Mouse (Mus musculus): ENCODE data around the gene Stx12. TPM values are rescaled to one million over a fixed set of nuclear protein-coding genes. Genes with fewer than 3 reads are reported as not detected.

Gene Stx12
- total and polyA plus RNA-seq, 2 experiments from 2014 or later = 48.5 to 59.7 TPM

DNA sequence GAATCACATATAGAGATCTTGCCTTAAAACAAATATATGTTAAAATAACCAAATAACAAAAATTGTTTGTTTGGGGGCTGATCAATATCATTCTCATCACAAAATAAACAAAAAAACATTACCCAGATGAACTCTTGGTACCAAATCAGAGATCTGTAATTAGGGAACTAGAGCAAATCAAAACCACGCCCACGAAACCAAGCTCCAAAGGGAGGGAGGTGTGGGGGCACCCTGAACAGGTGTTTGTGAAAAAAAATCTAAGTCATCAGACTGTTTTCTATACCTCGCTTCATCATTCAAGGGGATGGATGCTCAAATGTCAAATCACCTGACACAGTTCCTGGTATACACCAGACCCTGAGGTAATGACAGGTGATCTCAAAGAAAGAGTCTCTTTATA lies 42.8 kb downstream of the Stx12 start:
- Histone ChIP-seq H3K9me3 (replicated peaks; ENCODE audit: control insufficient read depth, low read length) (no peaks in the 10 kb centered on the region), H3K9ac (replicated peaks; ENCODE audit: low read depth, low read length) (no peak overlapping the region), H3K4me1 (ENCODE audit: control insufficient read depth, insufficient read depth) (peaks cover 14% of the 10 kb centered on the region), H3K4me3 (ENCODE audit: low read depth, low read length) (peak overlapping the region; percentile 81; the same call in 1 of the 2 replicates), H3K4me2 (ENCODE audit: low read depth, low read length) (peak overlapping the region; percentile 98), H3K27me3 (ENCODE audit: control insufficient read depth, insufficient read depth, low read length) (no peaks in the 10 kb centered on the region), H3K27ac (ENCODE audit: low read depth) (no peak overlapping the region), H3K36me3 (replicated peaks; ENCODE audit: control insufficient read depth, insufficient read depth, low read length) (peaks cover 38% of the 10 kb centered on the region)
- TF ChIP-seq EP300 (IDR thresholded peaks at IDR 0.05; ENCODE audit: low read depth) (no peak), CTCF (IDR thresholded peaks at IDR 0.05; ENCODE audit: low read depth) (no peak)
- ATAC-seq (ENCODE audit: insufficient read depth, low read depth) (no peak), DNase-seq (ENCODE audit: low spot score) (no peak)
- 87% methylated on average over 3 of the region's 3 CpGs for WGBS

DNA sequence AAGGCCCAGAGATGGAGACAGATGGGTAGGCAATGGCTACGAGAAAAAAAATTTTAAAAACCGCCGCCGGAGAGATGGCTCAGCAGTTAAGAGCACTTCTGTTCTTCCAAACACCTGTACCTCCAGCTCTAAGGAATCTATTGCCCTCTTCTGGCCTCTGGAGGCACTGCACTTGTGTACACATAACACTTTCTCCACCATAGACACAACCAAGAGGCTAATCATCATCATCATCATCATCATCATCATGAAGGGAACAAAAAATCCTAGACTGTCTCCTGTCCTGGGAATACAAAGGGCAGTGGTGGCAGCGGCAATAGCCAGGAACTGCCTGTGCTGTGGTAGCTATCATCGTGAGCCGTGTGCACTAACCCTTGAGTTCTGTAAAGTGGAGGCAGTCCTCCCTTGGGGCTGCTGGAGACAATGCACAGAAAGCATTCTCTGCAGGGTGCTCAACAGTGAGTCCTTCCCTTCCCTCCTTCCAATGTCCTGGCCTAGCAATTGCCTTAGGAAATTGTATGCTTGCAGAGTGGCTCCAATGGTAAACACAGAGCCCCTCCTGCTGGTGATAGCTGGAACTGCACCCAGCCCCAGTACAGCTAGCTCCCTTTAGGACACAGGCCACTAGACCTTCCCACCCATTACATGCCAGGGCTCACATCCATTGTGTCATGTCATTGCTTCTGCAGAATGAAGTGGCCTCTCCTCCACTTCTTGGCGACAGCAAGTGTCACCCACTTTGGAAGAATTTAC lies 60.5 kb downstream of the Stx12 start:
- H3K9ac ChIP-seq (replicated peaks; ENCODE audit: low read depth, low read length) = no peak overlapping the region
- H3K4me3 ChIP-seq (ENCODE audit: low read depth, low read length) = no peak overlapping the region
- peaks cover 33% of the 10 kb centered on the region for H3K36me3 ChIP-seq (replicated peaks; ENCODE audit: control insufficient read depth, insufficient read depth, low read length)
- no peaks in the 10 kb centered on the region for H3K27me3 ChIP-seq (ENCODE audit: control insufficient read depth, insufficient read depth, low read length)
- WGBS = 69% methylated on average over 8 of the region's 8 CpGs
- TF ChIP-seq EP300 (IDR thresholded peaks at IDR 0.05; ENCODE audit: low read depth) = no peak
- peak; percentile 88 for TF ChIP-seq CTCF (IDR thresholded peaks at IDR 0.05; ENCODE audit: low read depth)
- H3K4me2 ChIP-seq (ENCODE audit: low read depth, low read length) = no peak overlapping the region
- H3K4me1 ChIP-seq (ENCODE audit: control insufficient read depth, insufficient read depth) = no peaks in the 10 kb centered on the region
- no peak overlapping the region for H3K27ac ChIP-seq (ENCODE audit: low read depth)
- H3K9me3 ChIP-seq (replicated peaks; ENCODE audit: control insufficient read depth, low read length) = 0 out of 2 replicates have a peak, but pooled peaks cover 7% of the 10 kb centered on the region
- DNase-seq (ENCODE audit: low spot score) (peak; percentile 36), ATAC-seq (ENCODE audit: insufficient read depth, low read depth) (peak; percentile 68)

DNA sequence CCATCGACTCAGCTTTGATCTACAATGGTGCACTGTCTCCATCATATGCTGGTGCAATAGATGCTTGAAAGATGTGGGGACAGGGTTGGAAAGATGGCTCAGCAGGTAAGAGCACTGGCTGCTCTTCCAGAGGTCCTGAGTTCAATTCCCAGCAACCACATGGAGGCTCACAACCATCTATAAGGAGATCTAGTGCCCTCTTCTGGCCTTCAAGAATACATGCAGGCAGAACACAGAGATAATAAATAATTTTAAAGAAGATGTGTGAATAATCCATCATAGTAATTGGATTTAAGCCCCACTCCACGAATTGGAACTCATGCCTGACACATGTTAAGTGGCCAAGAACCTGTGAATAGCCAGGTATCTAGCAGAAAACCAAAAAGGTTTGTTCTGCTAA lies 65.9 kb downstream of the Stx12 start:
- Histone ChIP-seq H3K36me3 (replicated peaks; ENCODE audit: control insufficient read depth, insufficient read depth, low read length) (no peaks in the 10 kb centered on the region), H3K9ac (replicated peaks; ENCODE audit: low read depth, low read length) (no peak overlapping the region), H3K9me3 (replicated peaks; ENCODE audit: control insufficient read depth, low read length) (0 out of 2 replicates have a peak, but pooled peaks cover 7% of the 10 kb centered on the region), H3K4me3 (ENCODE audit: low read depth, low read length) (no peak overlapping the region), H3K27me3 (ENCODE audit: control insufficient read depth, insufficient read depth, low read length) (no peaks in the 10 kb centered on the region), H3K4me2 (ENCODE audit: low read depth, low read length) (no peak overlapping the region), H3K27ac (ENCODE audit: low read depth) (no peak overlapping the region), H3K4me1 (ENCODE audit: control insufficient read depth, insufficient read depth) (no peaks in the 10 kb centered on the region)
- no peak for TF ChIP-seq CTCF (IDR thresholded peaks at IDR 0.05; ENCODE audit: low read depth)
- 53% methylated on average over 2 of the region's 2 CpGs for WGBS
- DNase-seq (ENCODE audit: low spot score) (no peak), ATAC-seq (ENCODE audit: insufficient read depth, low read depth) (no peak)

DNA sequence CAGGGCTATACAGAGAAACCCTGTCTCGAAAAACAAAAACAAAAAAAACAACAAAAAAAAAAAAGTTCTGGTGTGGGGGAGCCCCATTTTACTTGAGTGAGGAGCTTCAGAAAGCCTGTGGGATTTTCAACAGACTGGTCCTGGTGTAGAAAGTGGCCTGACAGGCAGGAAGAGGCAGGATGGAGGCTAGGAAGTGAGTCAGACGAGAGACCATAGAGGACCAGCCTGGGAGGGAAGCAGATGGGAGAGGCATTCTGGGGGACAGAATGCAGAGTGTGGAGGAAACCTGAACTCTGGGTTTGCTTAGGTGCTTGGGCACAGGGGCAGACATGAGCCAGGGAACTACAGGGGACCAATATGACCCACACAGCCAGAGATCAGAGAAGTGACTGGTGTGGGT lies 67.5 kb downstream of the Stx12 start:
- 39% methylated on average over 2 of the region's 2 CpGs for WGBS
- no peak overlapping the region for H3K4me2 ChIP-seq (ENCODE audit: low read depth, low read length)
- ATAC-seq (ENCODE audit: insufficient read depth, low read depth) (no peak), DNase-seq (ENCODE audit: low spot score) (no peak)
- H3K27ac ChIP-seq (ENCODE audit: low read depth) = no peak overlapping the region
- H3K9me3 ChIP-seq (replicated peaks; ENCODE audit: control insufficient read depth, low read length) = 0 out of 2 replicates have a peak, but pooled peaks cover 7% of the 10 kb centered on the region
- H3K4me3 ChIP-seq (ENCODE audit: low read depth, low read length) = no peak overlapping the region
- H3K27me3 ChIP-seq (ENCODE audit: control insufficient read depth, insufficient read depth, low read length) = no peaks in the 10 kb centered on the region
- H3K4me1 ChIP-seq (ENCODE audit: control insufficient read depth, insufficient read depth) = no peaks in the 10 kb centered on the region
- H3K9ac ChIP-seq (replicated peaks; ENCODE audit: low read depth, low read length) = no peak overlapping the region
- no peak for TF ChIP-seq CTCF (IDR thresholded peaks at IDR 0.05; ENCODE audit: low read depth)
- no peak for TF ChIP-seq EP300 (IDR thresholded peaks at IDR 0.05; ENCODE audit: low read depth)
- H3K36me3 ChIP-seq (replicated peaks; ENCODE audit: control insufficient read depth, insufficient read depth, low read length) = no peaks in the 10 kb centered on the region

DNA sequence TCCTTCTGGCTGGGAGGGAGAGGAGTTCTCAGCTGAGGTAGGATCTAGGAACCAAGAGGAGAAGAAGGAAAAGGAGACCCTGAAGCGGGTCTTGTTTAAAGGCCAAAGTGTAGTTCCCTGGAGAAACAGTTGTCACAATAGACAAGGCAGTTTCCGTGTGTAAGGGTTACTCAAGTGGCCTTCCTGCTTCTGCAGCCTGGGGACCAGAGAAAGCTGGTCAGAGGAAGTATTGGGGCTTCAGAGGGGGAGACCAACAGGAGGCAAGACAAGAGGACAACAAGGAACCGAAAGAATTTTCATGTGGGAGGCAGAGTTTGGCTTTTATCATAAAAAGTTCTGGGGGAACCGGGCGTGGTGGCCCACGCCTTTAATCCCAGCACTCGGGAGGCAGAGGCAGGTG lies 67.9 kb downstream of the Stx12 start:
- TF ChIP-seq EP300 (IDR thresholded peaks at IDR 0.05; ENCODE audit: low read depth) (no peak), CTCF (IDR thresholded peaks at IDR 0.05; ENCODE audit: low read depth) (no peak)
- Histone ChIP-seq H3K9ac (replicated peaks; ENCODE audit: low read depth, low read length) (no peak overlapping the region), H3K4me2 (ENCODE audit: low read depth, low read length) (no peak overlapping the region), H3K27me3 (ENCODE audit: control insufficient read depth, insufficient read depth, low read length) (no peaks in the 10 kb centered on the region), H3K9me3 (replicated peaks; ENCODE audit: control insufficient read depth, low read length) (peaks cover 10% of the 10 kb centered on the region; the same call in 1 of the 2 replicates), H3K4me3 (ENCODE audit: low read depth, low read length) (no peak overlapping the region), H3K4me1 (ENCODE audit: control insufficient read depth, insufficient read depth) (no peaks in the 10 kb centered on the region), H3K27ac (ENCODE audit: low read depth) (no peak overlapping the region), H3K36me3 (replicated peaks; ENCODE audit: control insufficient read depth, insufficient read depth, low read length) (no peaks in the 10 kb centered on the region)
- ATAC-seq (ENCODE audit: insufficient read depth, low read depth) (no peak), DNase-seq (ENCODE audit: low spot score) (no peak)
- WGBS = 73% methylated on average over 7 of the region's 7 CpGs

DNA sequence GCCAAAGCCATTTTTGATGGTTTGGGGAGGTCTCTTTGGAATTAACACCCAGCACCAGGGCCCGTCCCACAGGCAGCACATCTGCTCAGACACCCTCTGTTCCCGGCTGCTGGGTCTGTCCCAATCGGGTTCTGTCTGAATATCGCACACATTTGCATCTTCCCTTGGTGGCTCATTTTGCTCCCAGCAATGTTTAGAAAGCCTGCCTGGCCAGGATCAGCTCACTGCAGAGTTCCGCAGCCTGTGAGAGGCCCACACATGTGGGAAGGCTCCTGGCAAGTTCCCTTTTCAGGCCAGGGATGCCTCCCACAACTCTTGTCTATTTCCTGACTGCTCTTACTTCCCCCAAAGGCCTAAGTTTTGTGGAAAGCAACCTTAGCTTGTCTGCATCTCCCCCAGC lies 74.7 kb downstream of the Stx12 start:
- ATAC-seq (ENCODE audit: insufficient read depth, low read depth) (no peak), DNase-seq (ENCODE audit: low spot score) (no peak)
- Histone ChIP-seq H3K27ac (ENCODE audit: low read depth) (peak overlapping the region; percentile 51), H3K36me3 (replicated peaks; ENCODE audit: control insufficient read depth, insufficient read depth, low read length) (no peaks in the 10 kb centered on the region), H3K27me3 (ENCODE audit: control insufficient read depth, insufficient read depth, low read length) (no peaks in the 10 kb centered on the region), H3K4me2 (ENCODE audit: low read depth, low read length) (no peak overlapping the region), H3K9ac (replicated peaks; ENCODE audit: low read depth, low read length) (no peak overlapping the region), H3K4me1 (ENCODE audit: control insufficient read depth, insufficient read depth) (no peaks in the 10 kb centered on the region; the same call in 1 of the 2 replicates), H3K4me3 (ENCODE audit: low read depth, low read length) (no peak overlapping the region), H3K9me3 (replicated peaks; ENCODE audit: control insufficient read depth, low read length) (peaks cover 14% of the 10 kb centered on the region)
- no peak for TF ChIP-seq EP300 (IDR thresholded peaks at IDR 0.05; ENCODE audit: low read depth)
- no peak for TF ChIP-seq CTCF (IDR thresholded peaks at IDR 0.05; ENCODE audit: low read depth)
- 78% methylated on average over 5 of the region's 5 CpGs for WGBS
